Mouse (Mus musculus) forebrain, embryonic 14.5 days (tissue): ENCODE data around the gene Kcnh7. TPM values are rescaled to one million over a fixed set of nuclear protein-coding genes. Genes with fewer than 3 reads are reported as not detected.

Experiments
- ATAC-seq: fragments of 200-750 bp; cut with Nextera tagmentation; 2 replicates; pipeline ENCODE4 v1.8.0; 2017; ENCODE audit warnings: mild to moderate bottlenecking, moderate library complexity
- DNase-seq: peaks from one replicate; pipeline ENCODE4 v3.0.0-alpha.2; 2015; ENCODE audit warnings: low spot score
- H3K27ac ChIP-seq: fragments of 300-500 bp; sonication (generic); 2 replicates; pipeline ENCODE4 v1.5.1; 2014; ENCODE audit warnings: low read depth, mild to moderate bottlenecking, control low read depth, low read length, moderate library complexity
- H3K27me3 ChIP-seq: fragments of 300-500 bp; sonication (generic); replicated peaks from 2 replicates; pipeline ENCODE4 v1.6.1; 2014; ENCODE audit warnings: low read length, control low read depth, mixed read lengths; ENCODE audit not compliant: control insufficient read depth, insufficient read depth
- H3K36me3 ChIP-seq: fragments of 300-500 bp; sonication (generic); 2 replicates; pipeline ENCODE4 v1.6.1; 2014; ENCODE audit warnings: low read length, control low read depth; ENCODE audit not compliant: control insufficient read depth, insufficient read depth
- H3K4me1 ChIP-seq: fragments of 300-500 bp; sonication (generic); 2 replicates; pipeline ENCODE4 v1.6.1; 2014; ENCODE audit warnings: antibody characterized with exemption, low read length, control low read depth; ENCODE audit not compliant: control insufficient read depth, insufficient read depth
- H3K4me2 ChIP-seq: fragments of 300-500 bp; sonication (generic); 2 replicates; pipeline ENCODE4 v1.6.1; 2014; ENCODE audit warnings: mild to moderate bottlenecking, control low read depth, low read length
- H3K4me3 ChIP-seq: fragments of 300-500 bp; sonication (generic); 2 replicates; pipeline ENCODE4 v1.5.1; 2014; ENCODE audit warnings: low read depth, low read length, control low read depth
- H3K9ac ChIP-seq: fragments of 300-500 bp; sonication (generic); 2 replicates; pipeline ENCODE4 v1.6.1; 2014; ENCODE audit warnings: mild to moderate bottlenecking, low read length, control low read depth, moderate library complexity
- H3K9me3 ChIP-seq: fragments of 300-500 bp; sonication (generic); replicated peaks from 2 replicates; pipeline ENCODE4 v1.6.1; 2016; ENCODE audit warnings: low read length, control low read depth, mixed read lengths; ENCODE audit not compliant: control insufficient read depth
- WGBS: fragments of 180-500 bp; shearing (Covaris S2); extraction: QIAGEN DNeasy Blood & Tissue Kit; methylation state at CpG from one replicate; pipeline ENCODE4 v1.1.7; 2014; 5-methylcytosine and 5-hydroxymethylcytosine counted together
- polyA plus RNA-seq: library from polyadenylated mRNA; unstranded; fragments of >200 nt; fragmentation: Nextera tagmentation; extraction: Ambion mirVana; gene quantifications from 2 replicates; pipeline ENCODE4 v1.2.1, GENCODE M21; 2014

Kcnh7 gene
- polyA plus RNA-seq, 1 experiment from 2014 or later = 6.1 TPM

- Histone ChIP-seq H3K4me2 (no peak overlapping the region), H3K36me3 (no peaks in the 10 kb centered on the region), H3K4me1 (no peaks in the 10 kb centered on the region), H3K9me3 (no peaks in the 10 kb centered on the region), H3K4me3 (no peak overlapping the region), H3K27me3 (no peaks in the 10 kb centered on the region), H3K27ac (no peak overlapping the region), H3K9ac (no peak overlapping the region)
- 88% methylated on average over 3 of the region's 3 CpGs for WGBS
- DNase-seq = no peak
- no peak for ATAC-seq
Observed at GRCm38 (mm10) chr2:62907688-62908087, 276.4 kb downstream of the Kcnh7 start.

- H3K27me3 ChIP-seq = no peaks in the 10 kb centered on the region
- H3K9me3 ChIP-seq = no peaks in the 10 kb centered on the region
- no peak overlapping the region for H3K9ac ChIP-seq
- H3K27ac ChIP-seq = no peak overlapping the region
- H3K4me3 ChIP-seq = no peak overlapping the region
- no peak for DNase-seq
- no peak for ATAC-seq
- H3K36me3 ChIP-seq = no peaks in the 10 kb centered on the region
- H3K4me2 ChIP-seq = no peak overlapping the region
- WGBS = 83% methylated on average over 1 of the region's 1 CpGs
- H3K4me1 ChIP-seq = no peaks in the 10 kb centered on the region
Observed at GRCm38 (mm10) chr2:62902363-62903353, 281.4 kb downstream of the Kcnh7 start.

- no peak overlapping the region for H3K9ac ChIP-seq
- H3K36me3 ChIP-seq = no peaks in the 10 kb centered on the region
- WGBS = 33% methylated on average over 4 of the region's 4 CpGs
- H3K4me3 ChIP-seq = no peak overlapping the region
- DNase-seq (peak; percentile 58), ATAC-seq (peak; percentile 37; the same call in 1 of the 2 replicates)
- H3K4me1 ChIP-seq = no peaks in the 10 kb centered on the region; the same call in 1 of the 2 replicates
- H3K4me2 ChIP-seq = no peak overlapping the region
- no peak overlapping the region for H3K27ac ChIP-seq
- H3K9me3 ChIP-seq = no peaks in the 10 kb centered on the region
- no peaks in the 10 kb centered on the region for H3K27me3 ChIP-seq
Observed at GRCm38 (mm10) chr2:62878763-62879162, 305.3 kb downstream of the Kcnh7 start.

- Histone ChIP-seq H3K4me2 (no peak overlapping the region), H3K9ac (no peak overlapping the region), H3K36me3 (no peaks in the 10 kb centered on the region), H3K27ac (no peak overlapping the region), H3K9me3 (no peaks in the 10 kb centered on the region), H3K27me3 (no peaks in the 10 kb centered on the region), H3K4me3 (no peak overlapping the region), H3K4me1 (no peaks in the 10 kb centered on the region)
- WGBS = 71% methylated on average over 3 of the region's 3 CpGs
- DNase-seq (peak; percentile 46), ATAC-seq (no peak)
Observed at GRCm38 (mm10) chr2:62855391-62855790, 328.7 kb downstream of the Kcnh7 start.

GRCm38 (mm10) chr2:62842630-62843029 is 341.5 kb downstream of the Kcnh7 start:
- Histone ChIP-seq H3K36me3 (no peaks in the 10 kb centered on the region), H3K27ac (no peak overlapping the region), H3K9ac (no peak overlapping the region), H3K4me3 (no peak overlapping the region), H3K9me3 (no peaks in the 10 kb centered on the region), H3K4me2 (no peak overlapping the region), H3K27me3 (no peaks in the 10 kb centered on the region), H3K4me1 (peaks cover 3% of the 10 kb centered on the region; the same call in 1 of the 2 replicates)
- ATAC-seq (peak; percentile 46; the same call in 1 of the 2 replicates), DNase-seq (peak; percentile 53)
- 73% methylated on average over 1 of the region's 1 CpGs for WGBS

GRCm38 (mm10) chr2:62834261-62834660 is 349.8 kb downstream of the Kcnh7 start:
- Histone ChIP-seq H3K27me3 (no peaks in the 10 kb centered on the region), H3K9ac (no peak overlapping the region), H3K36me3 (no peaks in the 10 kb centered on the region), H3K4me1 (no peaks in the 10 kb centered on the region), H3K9me3 (no peaks in the 10 kb centered on the region), H3K27ac (no peak overlapping the region), H3K4me3 (no peak overlapping the region), H3K4me2 (no peak overlapping the region)
- ATAC-seq (no peak), DNase-seq (no peak)
- 89% methylated on average over 1 of the region's 1 CpGs for WGBS

GRCm38 (mm10) chr2:62819231-62819630 is 364.9 kb downstream of the Kcnh7 start:
- Histone ChIP-seq H3K27me3 (no peaks in the 10 kb centered on the region), H3K4me2 (no peak overlapping the region), H3K9ac (no peak overlapping the region), H3K4me1 (peaks cover 3% of the 10 kb centered on the region; the same call in 1 of the 2 replicates), H3K27ac (no peak overlapping the region), H3K9me3 (no peaks in the 10 kb centered on the region), H3K36me3 (no peaks in the 10 kb centered on the region), H3K4me3 (no peak overlapping the region)
- peak; percentile 32; the same call in 1 of the 2 replicates for ATAC-seq
- DNase-seq = peak; percentile 62
- 47% methylated on average over 2 of the region's 2 CpGs for WGBS

GRCm38 (mm10) chr2:62816016-62816415 is 368.1 kb downstream of the Kcnh7 start:
- Histone ChIP-seq H3K9me3 (no peaks in the 10 kb centered on the region), H3K4me2 (no peak overlapping the region), H3K27ac (no peak overlapping the region), H3K4me1 (peaks cover 3% of the 10 kb centered on the region; the same call in 1 of the 2 replicates), H3K27me3 (no peaks in the 10 kb centered on the region), H3K36me3 (no peaks in the 10 kb centered on the region), H3K4me3 (no peak overlapping the region), H3K9ac (no peak overlapping the region)
- WGBS = 95% methylated on average over 3 of the region's 3 CpGs
- DNase-seq (no peak), ATAC-seq (no peak)

- WGBS = 3% methylated on average over 4 of the region's 4 CpGs
- no peaks in the 10 kb centered on the region for H3K9me3 ChIP-seq
- H3K27me3 ChIP-seq = no peaks in the 10 kb centered on the region
- ATAC-seq (peak; percentile 72), DNase-seq (peak; percentile 94)
- H3K36me3 ChIP-seq = no peaks in the 10 kb centered on the region
- peak overlapping the region; percentile 65 for H3K27ac ChIP-seq
- H3K4me1 ChIP-seq = peaks cover 18% of the 10 kb centered on the region
- peak overlapping the region; percentile 14; the same call in 1 of the 2 replicates for H3K4me3 ChIP-seq
- H3K4me2 ChIP-seq = peak overlapping the region; percentile 35
- no peak overlapping the region for H3K9ac ChIP-seq
Observed at GRCm38 (mm10) chr2:62808813-62809212, 375.3 kb downstream of the Kcnh7 start.
